Mouse (Mus musculus): ENCODE data around the gene Olfr1167. TPM values are rescaled to one million over a fixed set of nuclear protein-coding genes. Genes with fewer than 3 reads are reported as not detected.
"Not testable (repeated sequence)": the region's sequence is repeated elsewhere in the genome, so short reads cannot be mapped to it uniquely, and the experiment has no call there.

Olfr1167 gene
- not detected in 2 replicates for polyA plus RNA-seq (2016; fragmentation: Nextera tagmentation; extraction: Ambion mirVana)

- not testable (repeated sequence) for H3K4me1 ChIP-seq (replicated peaks); H3K4me2 ChIP-seq; ATAC-seq (ENCODE audit: insufficient number of reproducible peaks, insufficient read depth, low FRiP score, low TSS enrichment, low read depth); H3K27ac ChIP-seq; H3K9me3 ChIP-seq; H3K36me3 ChIP-seq; H3K4me3 ChIP-seq (replicated peaks); H3K9ac ChIP-seq (replicated peaks); H3K27me3 ChIP-seq
- 90% methylated on average over 1 of the region's 1 CpGs for WGBS
These were observed at the start of gene Olfr1167 for GRCm38 (mm10) chr2:88155093-88155492. Gene Olfr1167, minus strand, starts transcription at chr2:88155193.

- 90% methylated on average over 2 of the region's 2 CpGs for WGBS
- no peaks in the 10 kb centered on the region for H3K36me3 ChIP-seq
- H3K9me3 ChIP-seq = no peaks in the 10 kb centered on the region
- H3K4me2 ChIP-seq = no peak within 1 kb of the TSS
- H3K27ac ChIP-seq = no peak within 1 kb of the TSS
- H3K9ac ChIP-seq (replicated peaks) = no peak within 1 kb of the TSS
- no peak within 1 kb of the TSS for H3K4me3 ChIP-seq (replicated peaks)
- no peaks in the 10 kb centered on the region for H3K4me1 ChIP-seq (replicated peaks)
- ATAC-seq (ENCODE audit: insufficient number of reproducible peaks, insufficient read depth, low FRiP score, low TSS enrichment, low read depth) = no peak
- H3K27me3 ChIP-seq = no peaks in the 10 kb centered on the region
These were observed 26.6 kb upstream of the Olfr1167 start, which contains the start of gene Olfr1168 for GRCm38 (mm10) chr2:88181580-88181979. Gene Olfr1168, plus strand, starts transcription at chr2:88181880.

- Histone ChIP-seq H3K27ac (no peak within 1 kb of the TSS), H3K36me3 (no peaks in the 10 kb centered on the region), H3K4me1 (replicated peaks) (no peaks in the 10 kb centered on the region), H3K9ac (replicated peaks) (no peak within 1 kb of the TSS), H3K27me3 (no peaks in the 10 kb centered on the region), H3K4me2 (no peak within 1 kb of the TSS), H3K9me3 (no peaks in the 10 kb centered on the region), H3K4me3 (replicated peaks) (no peak within 1 kb of the TSS)
- 92% methylated on average over 1 of the region's 1 CpGs for WGBS
- no peak for ATAC-seq (ENCODE audit: insufficient number of reproducible peaks, insufficient read depth, low FRiP score, low TSS enrichment, low read depth)
These were observed 26.8 kb downstream of the Olfr1167 start, which contains the start of gene Olfr1166 for GRCm38 (mm10) chr2:88128172-88128571. Gene Olfr1166, minus strand, starts transcription at chr2:88128272.

Other genes starting within 250 kb of the Olfr1167 start
- not detected in 2 replicates for gene Olfr1155, start 210.1 kb downstream of the Olfr1167 start, polyA plus RNA-seq (2016; fragmentation: Nextera tagmentation; extraction: Ambion mirVana)
- not detected in 2 replicates for gene Olfr1156, start 202.1 kb downstream of the Olfr1167 start, polyA plus RNA-seq (2016; fragmentation: Nextera tagmentation; extraction: Ambion mirVana)
- gene Olfr1157, start 186.9 kb downstream of the Olfr1167 start, polyA plus RNA-seq (2016; fragmentation: Nextera tagmentation; extraction: Ambion mirVana) = not detected in 2 replicates
- not detected in 2 replicates for gene Olfr74, start 180.5 kb downstream of the Olfr1167 start, polyA plus RNA-seq (2016; fragmentation: Nextera tagmentation; extraction: Ambion mirVana)
- gene Olfr1158, start 165.1 kb downstream of the Olfr1167 start, polyA plus RNA-seq (2016; fragmentation: Nextera tagmentation; extraction: Ambion mirVana) = not detected in 2 replicates
- gene Olfr1160, start 146.9 kb downstream of the Olfr1167 start, polyA plus RNA-seq (2016; fragmentation: Nextera tagmentation; extraction: Ambion mirVana) = not detected in 2 replicates
- gene Olfr1161, start 132.4 kb downstream of the Olfr1167 start, polyA plus RNA-seq (2016; fragmentation: Nextera tagmentation; extraction: Ambion mirVana) = not detected in 2 replicates
- gene Olfr73, start 117.5 kb downstream of the Olfr1167 start, polyA plus RNA-seq (2016; fragmentation: Nextera tagmentation; extraction: Ambion mirVana) = not detected in 2 replicates
- not detected in 2 replicates for gene Olfr1162, start 104.1 kb downstream of the Olfr1167 start, polyA plus RNA-seq (2016; fragmentation: Nextera tagmentation; extraction: Ambion mirVana)
- gene Olfr1163, start 83.4 kb downstream of the Olfr1167 start, polyA plus RNA-seq (2016; fragmentation: Nextera tagmentation; extraction: Ambion mirVana) = not detected in 2 replicates
- gene Olfr1164, start 61.2 kb downstream of the Olfr1167 start, polyA plus RNA-seq (2016; fragmentation: Nextera tagmentation; extraction: Ambion mirVana) = not detected in 2 replicates
- not detected in 2 replicates for gene Olfr1166, start 26.9 kb downstream of the Olfr1167 start, polyA plus RNA-seq (2016; fragmentation: Nextera tagmentation; extraction: Ambion mirVana)
- gene Olfr1168, start 26.7 kb upstream of the Olfr1167 start, polyA plus RNA-seq (2016; fragmentation: Nextera tagmentation; extraction: Ambion mirVana) = not detected in 2 replicates
- gene Olfr1170, start 73.1 kb upstream of the Olfr1167 start, polyA plus RNA-seq (2016; fragmentation: Nextera tagmentation; extraction: Ambion mirVana) = not detected in 2 replicates
- gene Olfr1173, start 124.7 kb upstream of the Olfr1167 start, polyA plus RNA-seq (2016; fragmentation: Nextera tagmentation; extraction: Ambion mirVana) = not detected in 2 replicates
- not detected in 2 replicates for gene Olfr1174-ps, start 159.9 kb upstream of the Olfr1167 start, polyA plus RNA-seq (2016; fragmentation: Nextera tagmentation; extraction: Ambion mirVana)
- gene Olfr1175-ps, start 172.0 kb upstream of the Olfr1167 start, polyA plus RNA-seq (2016; fragmentation: Nextera tagmentation; extraction: Ambion mirVana) = not detected in 2 replicates
- not detected in 2 replicates for gene Olfr1176, start 181.5 kb upstream of the Olfr1167 start, polyA plus RNA-seq (2016; fragmentation: Nextera tagmentation; extraction: Ambion mirVana)
- gene Olfr1177-ps, start 191.3 kb upstream of the Olfr1167 start, polyA plus RNA-seq (2016; fragmentation: Nextera tagmentation; extraction: Ambion mirVana) = not detected in 2 replicates
- not detected in 2 replicates for gene Olfr1178, start 231.9 kb upstream of the Olfr1167 start, polyA plus RNA-seq (2016; fragmentation: Nextera tagmentation; extraction: Ambion mirVana)

All from limb, embryonic 12.5 days (tissue).